Mouse (Mus musculus) erythroblast, embryonic 14.5 days (primary cell): ENCODE data around the gene Eci2.
"Not testable (repeated sequence)": the region's sequence is repeated elsewhere in the genome, so short reads cannot be mapped to it uniquely, and the experiment has no call there.

ENCODE experiments used
- GATA1 ChIP-seq: IDR thresholded peaks from 2 replicates; pipeline ENCODE4 v1.6.1; 2012; ENCODE audit warnings: low read length, inconsistent platforms, mixed read lengths
- TAL1 ChIP-seq: IDR thresholded peaks from 3 replicates; pipeline ENCODE4 v1.6.1; 2012; ENCODE audit warnings: low read length, inconsistent platforms, mixed read lengths

- TF ChIP-seq TAL1, GATA1: not testable (repeated sequence)
Observed at GRCm38 (mm10) chr13:34978635-34979034, 48.3 kb downstream of the Eci2 start.
